Mouse (Mus musculus) ES-Bruce4 (cell line): ENCODE measurements around the gene Dcaf7.

ENCODE experiments used
- CTCF ChIP-seq: IDR thresholded peaks from one replicate; pipeline ENCODE4 v1.8.1; 2011; ENCODE audit warnings: low read depth, low read length
- EP300 ChIP-seq: IDR thresholded peaks from 2 replicates; pipeline ENCODE4 v1.6.1; 2011; ENCODE audit warnings: low read depth, low read length; ENCODE audit not compliant: insufficient read depth

DNA sequence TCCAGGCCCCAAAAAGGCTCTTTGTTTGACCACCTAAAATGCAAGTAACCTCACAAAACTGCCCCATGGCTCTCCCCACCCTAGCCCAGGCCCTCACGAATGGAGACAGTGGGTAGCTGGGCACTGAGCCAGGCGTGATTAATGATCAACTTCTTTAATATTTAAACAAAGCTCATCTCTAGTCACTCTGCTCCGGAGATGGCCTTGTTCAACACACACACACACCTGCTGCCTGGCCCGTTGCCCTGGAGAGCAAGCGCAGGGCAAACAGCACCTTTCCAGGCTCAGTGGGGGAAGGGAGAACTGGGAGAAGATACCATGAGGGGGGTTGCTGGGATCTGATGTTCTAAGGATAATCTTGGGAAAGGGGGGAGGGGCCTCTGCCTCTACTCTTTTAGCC, 30.7 kb upstream of the Dcaf7 start:
- TF ChIP-seq CTCF: no peak
- no peak for TF ChIP-seq EP300
